Mouse (Mus musculus): ENCODE results near the gene Spata17.

The Spata17 gene

DNA sequence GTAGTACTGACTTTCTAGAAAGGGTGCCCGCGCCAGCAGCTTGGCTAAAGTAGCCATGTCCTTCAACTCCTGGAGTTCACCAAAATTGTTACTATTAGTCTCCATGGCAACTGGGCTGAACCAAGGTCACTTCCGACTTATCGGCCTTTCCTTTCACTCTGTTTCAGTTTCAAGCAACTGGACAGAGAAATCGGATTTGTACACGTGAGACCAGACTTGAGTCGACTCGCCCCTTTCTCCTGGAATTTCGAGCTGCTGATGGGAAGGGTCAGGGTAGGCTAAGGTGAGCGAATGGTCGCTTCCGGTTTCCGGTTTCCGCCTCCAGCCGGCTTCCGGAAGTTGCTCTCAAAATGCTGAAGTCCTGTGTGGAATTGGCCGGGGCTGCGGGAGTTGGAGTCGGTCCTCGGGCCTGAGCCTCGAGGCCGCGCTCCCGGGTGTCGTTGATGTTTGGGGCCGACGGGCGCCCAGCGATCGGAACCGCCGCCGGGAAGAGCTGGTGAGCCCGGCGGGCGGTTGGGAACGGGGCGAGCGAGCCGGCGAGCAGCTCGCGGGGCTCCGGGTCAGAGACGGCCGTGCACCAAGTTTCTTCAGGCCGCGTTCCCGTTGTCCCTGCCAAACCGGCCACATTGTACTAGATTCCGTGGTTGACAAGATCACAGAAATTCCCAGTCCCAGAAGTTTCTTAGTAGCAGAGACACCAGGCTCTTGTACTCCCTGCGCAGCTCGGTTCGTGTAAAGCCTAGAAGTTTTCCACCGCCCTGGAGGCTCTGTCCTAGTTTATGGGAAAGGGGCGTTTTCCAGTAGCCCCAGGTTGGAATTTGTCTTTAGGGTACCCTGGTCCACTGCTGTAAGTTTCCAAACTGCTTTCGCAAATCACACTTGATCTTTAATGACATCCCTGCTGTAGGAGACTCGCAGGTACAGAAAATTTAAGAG is at the start of gene Spata17, which contains the start of gene Gpatch2:
Spata17 (minus strand) TSS at position 285 of the 936 bp plus-strand sequence.
Gpatch2 (plus strand) TSS at position 328 of the 936 bp plus-strand sequence.
- peak; percentile 99 for ATAC-seq (ENCODE audit: low TSS enrichment)

DNA sequence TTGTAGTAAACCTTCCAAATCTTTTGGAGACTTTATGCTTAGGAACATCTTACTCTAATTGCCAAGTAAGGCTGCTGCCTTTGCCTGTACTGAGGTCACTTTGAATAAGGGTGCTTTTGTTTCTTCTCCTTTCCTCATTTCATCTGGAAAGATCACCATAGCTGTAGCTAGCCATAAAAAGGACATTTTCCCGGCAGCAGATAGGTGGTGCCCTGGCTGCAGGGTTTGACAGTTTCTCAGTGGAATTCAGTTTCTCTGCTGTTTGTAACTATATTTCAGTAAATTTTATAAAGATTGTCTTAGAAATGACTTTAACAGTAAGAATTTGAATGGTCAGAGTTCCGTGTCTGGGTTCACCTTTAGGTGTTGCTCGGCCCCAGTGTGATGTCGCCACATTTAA is 43.5 kb upstream of the Spata17 start:
- ATAC-seq (ENCODE audit: low TSS enrichment): no peak

DNA sequence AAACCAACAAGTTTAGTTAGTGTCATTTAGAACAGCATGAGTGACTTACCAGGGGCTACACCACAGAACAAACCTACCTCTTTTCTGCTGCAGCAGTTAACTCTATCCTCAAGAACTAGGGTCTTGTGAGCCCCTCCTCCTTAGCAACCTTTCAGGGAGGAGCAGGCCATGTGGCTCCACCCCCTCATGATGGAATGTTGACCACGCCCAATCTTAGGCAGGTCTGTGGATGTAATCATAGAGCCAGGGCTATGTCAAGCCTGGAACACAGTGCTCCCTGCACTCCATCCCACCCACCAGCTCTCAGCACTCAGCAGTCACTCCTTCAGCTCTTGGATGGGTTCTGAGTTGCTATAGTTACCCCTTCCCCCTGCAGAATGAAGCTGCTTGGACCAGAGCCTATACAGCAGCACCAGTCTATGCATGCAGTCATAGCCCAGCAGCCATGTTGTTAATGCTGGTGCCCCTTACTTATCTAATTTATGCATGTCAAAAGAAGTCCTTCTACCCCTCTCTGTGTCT is 35.5 kb upstream of the Spata17 start:
- ATAC-seq (ENCODE audit: low TSS enrichment): peak; percentile 74

DNA sequence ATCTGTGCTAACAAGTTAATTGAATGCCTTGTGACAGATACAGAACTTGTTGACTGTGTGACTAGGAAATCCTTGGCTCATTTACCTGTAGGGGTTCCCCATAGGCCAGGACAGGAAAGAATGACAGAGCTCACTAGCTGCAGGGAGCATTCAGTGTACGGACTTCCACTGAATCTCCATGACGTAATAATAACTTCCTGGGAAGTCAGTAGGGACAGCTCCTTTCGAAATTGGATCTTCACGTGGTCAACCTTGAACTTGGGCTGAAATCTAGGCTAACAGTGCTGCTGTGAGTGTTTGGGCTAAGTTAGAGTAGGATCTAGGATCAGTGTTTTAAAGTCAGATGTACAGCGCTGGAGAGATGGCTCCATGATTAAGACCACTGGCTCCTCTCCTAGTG is 29.5 kb upstream of the Spata17 start:
- no peak for ATAC-seq (ENCODE audit: low TSS enrichment)

- ATAC-seq (ENCODE audit: low TSS enrichment): no peak
Measured at GRCm38 (mm10) chr1:187241329-187241728, 26.1 kb upstream of the Spata17 start.

GRCm38 (mm10) chr1:187240304-187240703 is 25.0 kb upstream of the Spata17 start:
- ATAC-seq (ENCODE audit: low TSS enrichment): no peak

DNA sequence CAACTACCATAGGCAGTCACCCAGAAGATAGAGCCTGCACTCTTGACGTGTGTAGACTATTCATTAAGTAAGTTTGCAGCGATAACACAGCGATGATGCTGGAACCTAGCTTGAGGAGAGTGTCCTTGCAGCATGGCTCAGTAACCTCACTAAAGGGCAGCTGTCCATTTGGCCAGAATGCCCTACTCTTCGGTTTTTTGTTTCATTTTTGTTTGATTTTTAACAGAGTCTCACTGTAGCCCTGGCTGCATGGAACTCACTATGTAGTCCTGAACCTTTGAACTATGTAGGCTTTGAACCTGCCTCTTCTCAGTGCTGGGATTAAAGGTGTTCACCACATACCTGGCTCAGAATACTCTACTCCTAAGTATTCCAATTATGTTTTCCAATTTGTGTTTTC is 22.8 kb upstream of the Spata17 start:
- ATAC-seq (ENCODE audit: low TSS enrichment): no peak

- ATAC-seq (ENCODE audit: low TSS enrichment): no peak
Measured at GRCm38 (mm10) chr1:187236296-187236695, 21.0 kb upstream of the Spata17 start.

- ATAC-seq (ENCODE audit: low TSS enrichment): no peak
Measured at GRCm38 (mm10) chr1:187235161-187235560, 19.9 kb upstream of the Spata17 start.

- no peak for ATAC-seq (ENCODE audit: low TSS enrichment)
Measured at GRCm38 (mm10) chr1:187232996-187233615, 17.8 kb upstream of the Spata17 start.

- ATAC-seq (ENCODE audit: low TSS enrichment): no peak
Measured at GRCm38 (mm10) chr1:187232196-187232955, 17.1 kb upstream of the Spata17 start.

DNA sequence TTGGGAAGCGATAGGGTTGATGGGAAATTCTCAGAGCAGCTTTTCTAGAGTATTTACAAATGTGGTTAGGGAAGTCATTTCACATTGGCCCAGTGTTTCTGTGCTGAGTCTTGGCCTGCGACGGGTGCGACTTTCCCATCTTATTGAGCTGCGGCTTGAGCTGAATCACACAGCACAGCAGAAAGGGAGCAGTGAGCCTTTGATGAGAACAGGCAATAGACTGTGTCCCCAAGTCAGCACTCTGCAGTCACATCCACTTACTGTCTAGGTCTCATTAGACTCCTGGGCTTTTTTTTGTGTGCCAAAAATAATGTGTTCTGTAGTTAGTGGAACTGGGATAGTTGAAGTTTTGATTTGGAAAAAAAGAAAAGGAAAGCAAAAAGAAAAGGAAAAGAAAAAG is 15.0 kb upstream of the Spata17 start:
- ATAC-seq (ENCODE audit: low TSS enrichment): peak; percentile 67; the same call in 1 of the 2 replicates

GRCm38 (mm10) chr1:187228414-187229146 is 13.3 kb upstream of the Spata17 start:
- no peak for ATAC-seq (ENCODE audit: low TSS enrichment)

GRCm38 (mm10) chr1:187226328-187227025 is 11.2 kb upstream of the Spata17 start:
- ATAC-seq (ENCODE audit: low TSS enrichment): no peak

DNA sequence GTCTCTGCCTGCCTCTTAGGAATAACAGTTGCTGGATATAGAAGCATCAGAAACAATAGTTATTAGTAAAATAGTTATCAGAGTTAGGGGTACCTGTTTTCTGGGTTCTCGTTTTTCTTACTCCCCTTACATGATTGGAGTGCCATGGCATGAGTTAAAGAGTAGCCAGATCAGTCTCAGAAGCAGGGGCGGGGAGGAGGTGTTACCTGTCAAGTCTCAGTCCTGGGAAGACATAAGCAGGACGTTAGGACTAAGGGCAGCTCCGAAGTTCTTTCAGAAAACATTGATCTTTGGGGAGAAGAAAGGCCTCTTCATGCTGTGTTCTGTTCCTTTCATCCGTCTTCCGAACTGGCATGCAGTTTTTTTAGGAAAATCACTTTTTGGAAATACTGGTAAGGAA is 5.5 kb upstream of the Spata17 start:
- ATAC-seq (ENCODE audit: low TSS enrichment): no peak

DNA sequence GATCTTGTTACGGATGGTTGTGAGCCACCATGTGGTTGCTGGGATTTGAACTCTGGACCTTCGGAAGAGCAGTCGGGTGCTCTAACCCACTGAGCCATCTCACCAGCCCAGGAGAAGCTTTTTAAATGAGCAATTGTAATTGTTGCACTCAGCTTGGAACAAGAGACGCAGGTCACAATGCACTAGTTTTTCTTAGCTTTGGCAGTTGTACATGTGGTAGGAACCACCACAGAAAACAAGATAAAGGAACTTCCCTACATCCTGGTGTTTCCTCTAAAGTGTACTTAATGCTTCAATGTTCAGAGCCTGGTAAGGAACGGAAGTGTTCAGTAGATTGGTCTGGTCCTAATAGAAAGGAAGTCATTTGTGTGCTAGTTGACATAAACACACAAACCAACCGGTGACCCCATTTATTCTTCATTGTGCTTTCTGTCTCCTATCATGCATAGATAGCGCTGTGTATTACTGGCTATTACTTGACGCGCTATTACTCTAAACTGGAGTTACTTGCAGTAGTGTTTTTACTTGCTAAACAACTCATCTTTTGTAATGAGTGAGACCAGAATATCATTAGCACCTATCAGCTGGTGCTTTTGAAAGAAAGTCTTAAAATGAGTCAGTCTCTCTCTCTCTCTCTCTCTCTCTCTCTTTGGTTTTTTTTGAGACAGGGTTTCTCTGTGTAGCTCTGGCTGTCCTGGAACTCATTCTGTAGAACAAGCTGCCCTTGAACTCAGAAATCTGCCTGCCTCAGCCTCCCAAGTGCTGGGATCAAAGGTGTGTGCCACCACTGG is 1.6 kb upstream of the Spata17 start:
- ATAC-seq (ENCODE audit: low TSS enrichment): no peak

DNA sequence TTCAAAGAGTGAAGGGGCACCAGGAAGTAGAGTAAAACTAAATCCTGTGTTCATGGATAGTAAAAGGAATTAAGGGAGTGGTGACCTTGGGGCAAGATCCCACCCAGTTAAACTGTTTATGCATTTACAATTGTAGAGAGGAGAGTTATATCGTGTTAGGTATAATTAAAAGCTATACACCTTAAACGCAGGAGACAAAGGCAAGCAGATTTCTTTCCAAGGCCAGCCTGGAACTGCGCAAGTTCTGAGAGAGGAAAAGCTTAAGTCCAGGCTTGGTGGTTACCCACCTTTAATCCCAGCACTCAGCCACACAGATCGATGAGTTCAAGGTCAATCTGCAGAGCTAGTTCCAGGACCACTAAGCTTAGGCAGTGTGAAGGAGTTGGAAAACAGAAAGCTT is 4.5 kb downstream of the Spata17 start:
- no peak for ATAC-seq (ENCODE audit: low TSS enrichment)

- ATAC-seq (ENCODE audit: low TSS enrichment): no peak
Measured at GRCm38 (mm10) chr1:187209496-187209895, 5.8 kb downstream of the Spata17 start.

DNA sequence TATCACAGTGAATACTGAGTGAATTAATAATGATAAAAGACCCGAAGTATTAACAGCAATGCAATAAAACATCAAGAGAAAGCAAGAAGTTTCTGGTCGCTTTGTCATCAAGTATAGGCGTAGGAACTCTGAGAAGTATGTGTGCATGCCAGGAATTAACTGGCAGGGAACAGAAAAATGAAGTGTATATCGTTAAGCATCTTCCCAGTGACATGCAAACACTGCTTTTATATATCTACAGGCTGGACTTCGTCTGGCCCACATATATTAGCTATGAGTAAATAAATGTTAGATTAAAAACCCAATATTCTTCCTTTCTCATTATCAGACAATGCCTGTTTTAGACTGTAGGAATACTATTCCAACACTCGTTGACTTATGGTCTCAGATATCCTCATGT is 9.8 kb downstream of the Spata17 start:
- no peak for ATAC-seq (ENCODE audit: low TSS enrichment)

GRCm38 (mm10) chr1:187178546-187178945 is 36.7 kb downstream of the Spata17 start:
- ATAC-seq (ENCODE audit: low TSS enrichment): no peak
